Mouse (Mus musculus) ES-E14 (cell line): Measurements from ENCODE around the gene Morf4l1.

Experiments
- HCFC1 ChIP-seq: IDR thresholded peaks from 2 replicates; pipeline ENCODE4 v1.6.1; 2012; ENCODE audit warnings: low read length, inconsistent platforms, borderline replicate concordance; ENCODE audit not compliant: insufficient read depth
- MAFK ChIP-seq: IDR thresholded peaks from 2 replicates; pipeline ENCODE4 v1.6.1; 2014; ENCODE audit warnings: mild to moderate bottlenecking, low read depth, low read length, inconsistent platforms; ENCODE audit not compliant: insufficient read depth

GRCm38 (mm10) chr9:90055409-90055808 is 59.2 kb downstream of the Morf4l1 start:
- TF ChIP-seq HCFC1 (no peak), MAFK (no peak)
